Mouse (Mus musculus) kidney, postnatal 0 days (tissue): ENCODE results near the gene Rabl3. TPM values are rescaled to one million over a fixed set of nuclear protein-coding genes. Genes with fewer than 3 reads are reported as not detected.

Experiments
- ATAC-seq: fragments of 200-750 bp; cut with Nextera tagmentation; replicated peaks from 2 replicates; pipeline ENCODE4 v1.8.0; 2017; ENCODE audit warnings: low read depth, moderate number of reproducible peaks, moderate TSS enrichment, moderate library complexity; ENCODE audit not compliant: low FRiP score
- DNase-seq: peaks from one replicate; pipeline ENCODE4 v3.0.0-alpha.2; 2016; ENCODE audit warnings: low spot score
- H3K27ac ChIP-seq: fragments of 300-500 bp; sonication (generic); 2 replicates; pipeline ENCODE4 v1.5.1; 2014; ENCODE audit warnings: mild to moderate bottlenecking
- H3K27me3 ChIP-seq: fragments of 300-500 bp; sonication (generic); 2 replicates; pipeline ENCODE4 v1.6.1; 2014; ENCODE audit warnings: low read length, mixed read lengths; ENCODE audit not compliant: insufficient read depth
- H3K36me3 ChIP-seq: fragments of 300-500 bp; sonication (generic); 2 replicates; pipeline ENCODE4 v1.6.1; 2014; ENCODE audit warnings: low read length, mixed read lengths; ENCODE audit not compliant: insufficient read depth
- H3K4me1 ChIP-seq: fragments of 300-500 bp; sonication (generic); replicated peaks from 2 replicates; pipeline ENCODE4 v1.6.1; 2014; ENCODE audit warnings: antibody characterized with exemption, low read length, mixed read lengths; ENCODE audit not compliant: insufficient read depth
- H3K4me2 ChIP-seq: fragments of 300-500 bp; sonication (generic); 2 replicates; pipeline ENCODE4 v1.6.1; 2014; ENCODE audit warnings: mild to moderate bottlenecking, low read length, moderate library complexity, mixed read lengths
- H3K4me3 ChIP-seq: fragments of 300-500 bp; sonication (generic); replicated peaks from 2 replicates; pipeline ENCODE4 v1.5.1; 2014; ENCODE audit warnings: low read depth, low read length
- H3K9ac ChIP-seq: fragments of 300-500 bp; sonication (generic); 2 replicates; pipeline ENCODE4 v1.6.1; 2014; ENCODE audit warnings: low read depth, low read length
- H3K9me3 ChIP-seq: fragments of 300-500 bp; sonication (generic); replicated peaks from 2 replicates; pipeline ENCODE4 v1.6.1; 2016; ENCODE audit warnings: low read length, inconsistent platforms, mixed read lengths
- CTCF ChIP-seq: IDR thresholded peaks from 2 replicates; pipeline ENCODE4 v1.5.1; 2016; ENCODE audit warnings: antibody characterized with exemption, low read depth, mild to moderate bottlenecking, moderate library complexity
- WGBS: fragments of 180-500 bp; shearing (Covaris S2); extraction: QIAGEN DNeasy Blood & Tissue Kit; methylation state at CpG from one replicate; pipeline ENCODE4 v1.1.7; 2014; 5-methylcytosine and 5-hydroxymethylcytosine counted together
- polyA plus RNA-seq: library from polyadenylated mRNA; unstranded; fragments of >200 nt; fragmentation: Nextera tagmentation; extraction: Ambion mirVana; gene quantifications from 2 replicates; pipeline ENCODE4 v1.2.1, GENCODE M21; 2015

Gene Rabl3
- polyA plus RNA-seq: 20.7 and 21.4 TPM in 2 replicates

- DNase-seq (peak; percentile 99), ATAC-seq (peak; percentile 100)
- peaks cover 10% of the 10 kb centered on the region; the same call in 1 of the 2 replicates for H3K36me3 ChIP-seq
- H3K27ac ChIP-seq: peak within 1 kb of the TSS; percentile 90
- no peaks in the 10 kb centered on the region for H3K9me3 ChIP-seq
- peak within 1 kb of the TSS; percentile 91 for H3K4me2 ChIP-seq
- H3K27me3 ChIP-seq: no peaks in the 10 kb centered on the region
- WGBS: 2% methylated on average over 41 of the region's 41 CpGs
- H3K4me3 ChIP-seq: peak within 1 kb of the TSS; percentile 79
- peaks cover 3% of the 10 kb centered on the region; the same call in 1 of the 2 replicates for H3K4me1 ChIP-seq
- TF ChIP-seq CTCF: no peak; the same call in 1 of the 2 replicates
- peak within 1 kb of the TSS; percentile 83 for H3K9ac ChIP-seq
Measured at GRCm38 (mm10) chr16:37539611-37540580, at the start of gene Rabl3, which contains the start of gene Gtf2e1. Rabl3 (plus strand) TSS chr16:37539885. Gtf2e1 (minus strand) TSS chr16:37539789.

GRCm38 (mm10) chr16:37495017-37495416 lies 44.7 kb upstream of the Rabl3 start:
- 67% methylated on average over 6 of the region's 6 CpGs for WGBS

GRCm38 (mm10) chr16:37498581-37498980 lies 41.1 kb upstream of the Rabl3 start:
- no peak for TF ChIP-seq CTCF
- 77% methylated on average over 9 of the region's 9 CpGs for WGBS
- H3K36me3 ChIP-seq: no peaks in the 10 kb centered on the region
- ATAC-seq (no peak), DNase-seq (no peak)
- no peak overlapping the region for H3K9ac ChIP-seq
- no peak overlapping the region for H3K4me2 ChIP-seq
- H3K4me3 ChIP-seq: no peak overlapping the region
- H3K4me1 ChIP-seq: no peaks in the 10 kb centered on the region
- H3K9me3 ChIP-seq: no peaks in the 10 kb centered on the region
- no peak overlapping the region for H3K27ac ChIP-seq
- H3K27me3 ChIP-seq: no peaks in the 10 kb centered on the region

More at GRCm38 (mm10) chr16:37495017-37495416, 44.7 kb upstream of the Rabl3 start:
- Histone ChIP-seq H3K4me2 (no peak overlapping the region), H3K4me3 (no peak overlapping the region), H3K4me1 (no peaks in the 10 kb centered on the region), H3K9ac (no peak overlapping the region), H3K9me3 (no peaks in the 10 kb centered on the region), H3K27me3 (no peaks in the 10 kb centered on the region), H3K36me3 (no peaks in the 10 kb centered on the region), H3K27ac (no peak overlapping the region)
- ATAC-seq (no peak), DNase-seq (no peak)
- TF ChIP-seq CTCF: no peak

- ATAC-seq (no peak), DNase-seq (no peak)
- peak; percentile 38; the same call in 1 of the 2 replicates for TF ChIP-seq CTCF
- Histone ChIP-seq H3K9ac (no peak overlapping the region), H3K36me3 (no peaks in the 10 kb centered on the region), H3K4me2 (no peak overlapping the region), H3K9me3 (no peaks in the 10 kb centered on the region), H3K27ac (no peak overlapping the region), H3K4me1 (no peaks in the 10 kb centered on the region), H3K27me3 (no peaks in the 10 kb centered on the region), H3K4me3 (no peak overlapping the region)
- 55% methylated on average over 1 of the region's 1 CpGs for WGBS
Measured at GRCm38 (mm10) chr16:37504517-37504916, 35.2 kb upstream of the Rabl3 start.

GRCm38 (mm10) chr16:37506751-37507150 lies 32.9 kb upstream of the Rabl3 start:
- no peaks in the 10 kb centered on the region for H3K9me3 ChIP-seq
- H3K36me3 ChIP-seq: peaks cover 7% of the 10 kb centered on the region; the same call in 1 of the 2 replicates
- H3K27me3 ChIP-seq: no peaks in the 10 kb centered on the region
- no peak overlapping the region for H3K27ac ChIP-seq
- H3K9ac ChIP-seq: no peak overlapping the region
- WGBS: 94% methylated on average over 9 of the region's 9 CpGs
- no peak overlapping the region for H3K4me3 ChIP-seq
- no peaks in the 10 kb centered on the region for H3K4me1 ChIP-seq
- DNase-seq (no peak), ATAC-seq (no peak)
- TF ChIP-seq CTCF: no peak
- no peak overlapping the region for H3K4me2 ChIP-seq

GRCm38 (mm10) chr16:37511489-37511888 lies 28.2 kb upstream of the Rabl3 start:
- no peak for TF ChIP-seq CTCF

More at GRCm38 (mm10) chr16:37511489-37511888, 28.2 kb upstream of the Rabl3 start:
- Histone ChIP-seq H3K4me1 (no peaks in the 10 kb centered on the region), H3K9me3 (no peaks in the 10 kb centered on the region), H3K36me3 (peaks cover 9% of the 10 kb centered on the region; the same call in 1 of the 2 replicates), H3K4me3 (no peak overlapping the region), H3K27ac (no peak overlapping the region), H3K9ac (no peak overlapping the region), H3K4me2 (no peak overlapping the region), H3K27me3 (no peaks in the 10 kb centered on the region)
- WGBS: 95% methylated on average over 15 of the region's 15 CpGs
- DNase-seq (no peak), ATAC-seq (no peak)
